Mouse (Mus musculus) brain, adult 10 weeks (tissue): Measurements from ENCODE around the gene Olfr356. TPM values are rescaled to one million over a fixed set of nuclear protein-coding genes. Genes with fewer than 3 reads are reported as not detected.

Experiments used
- polyA plus RNA-seq: library from polyadenylated mRNA; stranded (reverse); fragments of 350-450 nt; fragmentation: Illumina TruSeq; extraction: RNeasy Lipid Tissue Mini Kit (QIAGEN cat#74804); gene quantifications from one replicate; pipeline ENCODE4 v1.2.3, GENCODE M21; 2015; ENCODE audit warnings: low read depth, low replicate concordance

Olfr356 gene
- polyA plus RNA-seq = not detected

GRCm38 (mm10) chr2:36936821-36937220, at the start of gene Olfr356:
TSS of gene Olfr356 (plus strand) at chr2:36937121.

DNA sequence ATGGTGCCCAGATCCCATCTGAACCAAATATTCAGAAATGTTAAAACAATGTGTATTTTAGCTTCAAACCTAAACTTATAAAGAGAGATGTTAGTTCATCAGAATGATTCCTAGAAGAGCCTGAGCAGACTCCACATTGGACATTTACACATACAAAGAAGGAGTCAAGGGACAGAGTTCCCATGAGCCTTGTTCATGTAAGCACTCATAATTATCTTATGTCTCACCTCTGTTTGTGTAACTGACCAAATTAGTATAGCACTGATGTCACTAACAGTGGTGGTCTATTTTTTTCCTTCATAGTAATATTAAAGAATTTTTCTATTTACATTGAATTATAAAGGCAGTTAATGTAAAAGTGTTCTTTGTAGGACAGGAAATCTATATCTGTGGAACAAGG, 44.1 kb upstream of the Olfr356 start, which contains the start of gene Olfr353:
Gene Olfr353 (minus strand): TSS at position 101 of the 400 bp plus-strand sequence.

DNA sequence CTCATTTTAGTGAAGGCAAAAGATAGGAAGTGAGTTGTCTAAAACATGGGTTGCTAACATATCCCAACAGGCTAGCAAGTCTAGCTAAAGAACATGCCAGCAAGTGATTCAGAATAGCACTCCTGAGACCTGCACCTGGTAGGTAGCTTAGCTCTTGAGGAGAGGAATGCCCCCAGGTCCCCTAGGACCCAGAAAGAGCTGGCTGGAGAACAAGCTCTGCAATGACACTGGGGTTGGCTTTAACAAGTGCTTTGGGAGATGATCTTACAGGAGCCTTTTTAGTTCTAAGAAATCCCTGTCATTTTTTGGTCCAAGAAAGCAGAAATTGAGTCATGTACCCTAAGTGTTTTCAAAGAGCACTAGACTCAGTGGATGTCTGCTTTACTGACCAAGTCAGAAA, 31.5 kb upstream of the Olfr356 start, which contains the start of gene Olfr354:
Gene Olfr354 (plus strand): TSS at position 301 of the 400 bp plus-strand sequence.

GRCm38 (mm10) chr2:36928797-36929196, 8.1 kb upstream of the Olfr356 start, which contains the start of gene Olfr355:
TSS of gene Olfr355 (minus strand) at chr2:36928897.

Other genes with a start within 250 kb of the Olfr356 start
- gene Olfr347, start 205.2 kb upstream of the Olfr356 start, polyA plus RNA-seq = not detected
- not detected for gene Olfr348, start 152.8 kb upstream of the Olfr356 start, polyA plus RNA-seq
- gene Olfr50, start 146.6 kb upstream of the Olfr356 start, polyA plus RNA-seq = not detected
- gene Olfr3, start 120.1 kb upstream of the Olfr356 start, polyA plus RNA-seq = not detected
- not detected for gene Olfr350, start 90.8 kb upstream of the Olfr356 start, polyA plus RNA-seq
- gene Olfr351, start 74.5 kb upstream of the Olfr356 start, polyA plus RNA-seq = not detected
- gene Olfr352, start 68.7 kb upstream of the Olfr356 start, polyA plus RNA-seq = not detected
- not detected for gene Olfr353, start 44.2 kb upstream of the Olfr356 start, polyA plus RNA-seq
- gene Olfr354, start 31.4 kb upstream of the Olfr356 start, polyA plus RNA-seq = not detected
- not detected for gene Olfr355, start 8.2 kb upstream of the Olfr356 start, polyA plus RNA-seq
- not detected for gene Olfr357, start 56.7 kb downstream of the Olfr356 start, polyA plus RNA-seq
- gene Olfr358, start 72.2 kb downstream of the Olfr356 start, polyA plus RNA-seq = not detected
- not detected for gene Olfr360, start 128.6 kb downstream of the Olfr356 start, polyA plus RNA-seq
- not detected for gene Olfr361, start 152.2 kb downstream of the Olfr356 start, polyA plus RNA-seq
- not detected for gene Olfr362, start 180.8 kb downstream of the Olfr356 start, polyA plus RNA-seq
- not detected for gene Olfr364-ps1, start 202.2 kb downstream of the Olfr356 start, polyA plus RNA-seq